Mouse (Mus musculus): ENCODE results near the gene Serpina3f. TPM values are rescaled to one million over a fixed set of nuclear protein-coding genes. Genes with fewer than 3 reads are reported as not detected.

The Serpina3f gene
- polyA plus RNA-seq, 1 experiment = not detected

DNA sequence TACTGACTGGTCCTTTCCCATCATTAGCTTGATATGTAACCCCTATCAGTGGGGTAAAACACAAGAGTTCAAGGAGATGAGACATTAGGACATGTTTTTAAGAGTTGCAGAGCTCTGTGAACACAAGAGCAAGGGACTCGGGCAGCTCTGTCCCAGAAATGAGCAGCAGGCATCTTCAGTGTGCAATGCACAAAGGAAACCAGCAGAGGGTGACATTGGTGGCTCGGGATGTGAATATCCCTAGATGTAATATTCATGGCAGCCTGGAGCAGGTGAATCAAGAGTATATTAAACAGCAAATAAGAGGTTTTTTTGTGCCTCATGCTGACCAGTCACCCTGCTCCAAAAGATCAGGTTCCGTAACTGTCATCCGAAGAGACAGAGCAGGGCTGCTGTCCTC is 5.2 kb upstream of the Serpina3f start:
- H3ac ChIP-seq (ENCODE audit: control insufficient read depth, insufficient read length) = no peak overlapping the region
- H3K4me3 ChIP-seq = no peak overlapping the region
- TF ChIP-seq E2F4 (IDR thresholded peaks at IDR 0.05; ENCODE audit: insufficient read depth) (no peak), POLR2AphosphoS2 (IDR thresholded peaks at IDR 0.05; ENCODE audit: insufficient read length, low read depth) (no peak), CEBPB (IDR thresholded peaks at IDR 0.05; ENCODE audit: insufficient read depth, poor library complexity, severe bottlenecking) (no peak), POLR2A (IDR thresholded peaks at IDR 0.05; ENCODE audit: insufficient read length, low read depth) (no peak), USF1 (IDR thresholded peaks at IDR 0.05; ENCODE audit: low read depth) (no peak), MAX (IDR thresholded peaks at IDR 0.05; ENCODE audit: low read depth) (no peak), TCF3 (IDR thresholded peaks at IDR 0.05; ENCODE audit: insufficient read length, low read depth) (no peak), SRF (IDR thresholded peaks at IDR 0.05; ENCODE audit: control insufficient read depth, insufficient read length, low read depth) (no peak), REST (IDR thresholded peaks at IDR 0.05; ENCODE audit: insufficient read depth, insufficient read length) (no peak), MYOG (IDR thresholded peaks at IDR 0.05; ENCODE audit: control insufficient read depth in 1 of 3, insufficient read depth in 1 of 3, insufficient read length in 2 of 3, low read depth in 2 of 3) (no peak), MYOD1 (IDR thresholded peaks at IDR 0.05; ENCODE audit: control insufficient read depth in 1 of 3, insufficient read length in 2 of 3, low read depth in 2 of 3) (no peak), TCF12 (IDR thresholded peaks at IDR 0.05; ENCODE audit: insufficient read depth, poor library complexity, severe bottlenecking) (no peak)
- no peak overlapping the region for H3K4me2 ChIP-seq (ENCODE audit: low read depth)
- no peaks in the 10 kb centered on the region for H3K27me3 ChIP-seq (ENCODE audit: control insufficient read depth, insufficient read depth, insufficient read length)
- no peaks in the 10 kb centered on the region for H3K79me2 ChIP-seq (ENCODE audit: control insufficient read depth, insufficient read depth)
- H3K36me3 ChIP-seq (ENCODE audit: control insufficient read depth, insufficient read depth) = no peaks in the 10 kb centered on the region

DNA sequence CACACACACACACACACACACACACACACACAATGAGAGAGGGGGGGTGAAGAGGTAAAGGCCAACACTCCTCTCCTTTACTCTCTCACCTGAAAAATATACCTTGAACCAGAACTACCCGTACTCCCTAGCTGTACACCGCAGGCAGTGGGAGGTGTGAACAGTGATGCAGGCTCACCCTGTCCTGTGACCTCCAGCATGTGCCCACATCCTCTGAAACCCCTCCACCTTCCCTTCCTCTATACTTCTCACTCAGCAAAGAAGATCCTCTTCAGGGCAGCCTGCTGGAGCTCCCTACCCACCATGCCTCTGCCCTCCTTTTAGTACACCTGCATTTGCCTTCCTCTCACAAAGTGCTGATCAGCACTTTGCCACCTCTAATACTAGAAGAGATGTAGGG is 4.5 kb upstream of the Serpina3f start:
- Histone ChIP-seq H3ac (ENCODE audit: control insufficient read depth, insufficient read length) (no peak overlapping the region), H3K4me3 (no peak overlapping the region), H3K4me2 (ENCODE audit: low read depth) (no peak overlapping the region), H3K79me2 (ENCODE audit: control insufficient read depth, insufficient read depth) (no peaks in the 10 kb centered on the region), H3K27me3 (ENCODE audit: control insufficient read depth, insufficient read depth, insufficient read length) (no peaks in the 10 kb centered on the region), H3K36me3 (ENCODE audit: control insufficient read depth, insufficient read depth) (no peaks in the 10 kb centered on the region)
- TF ChIP-seq REST (IDR thresholded peaks at IDR 0.05; ENCODE audit: insufficient read depth, insufficient read length) (no peak), E2F4 (IDR thresholded peaks at IDR 0.05; ENCODE audit: insufficient read depth) (no peak), MYOG (IDR thresholded peaks at IDR 0.05; ENCODE audit: control insufficient read depth in 1 of 3, insufficient read depth in 1 of 3, insufficient read length in 2 of 3, low read depth in 2 of 3) (no peak), POLR2AphosphoS2 (IDR thresholded peaks at IDR 0.05; ENCODE audit: insufficient read length, low read depth) (no peak), MYOD1 (IDR thresholded peaks at IDR 0.05; ENCODE audit: control insufficient read depth in 1 of 3, insufficient read length in 2 of 3, low read depth in 2 of 3) (no peak), SRF (IDR thresholded peaks at IDR 0.05; ENCODE audit: control insufficient read depth, insufficient read length, low read depth) (no peak), POLR2A (IDR thresholded peaks at IDR 0.05; ENCODE audit: insufficient read length, low read depth) (no peak), TCF3 (IDR thresholded peaks at IDR 0.05; ENCODE audit: insufficient read length, low read depth) (no peak), MAX (IDR thresholded peaks at IDR 0.05; ENCODE audit: low read depth) (no peak)

DNA sequence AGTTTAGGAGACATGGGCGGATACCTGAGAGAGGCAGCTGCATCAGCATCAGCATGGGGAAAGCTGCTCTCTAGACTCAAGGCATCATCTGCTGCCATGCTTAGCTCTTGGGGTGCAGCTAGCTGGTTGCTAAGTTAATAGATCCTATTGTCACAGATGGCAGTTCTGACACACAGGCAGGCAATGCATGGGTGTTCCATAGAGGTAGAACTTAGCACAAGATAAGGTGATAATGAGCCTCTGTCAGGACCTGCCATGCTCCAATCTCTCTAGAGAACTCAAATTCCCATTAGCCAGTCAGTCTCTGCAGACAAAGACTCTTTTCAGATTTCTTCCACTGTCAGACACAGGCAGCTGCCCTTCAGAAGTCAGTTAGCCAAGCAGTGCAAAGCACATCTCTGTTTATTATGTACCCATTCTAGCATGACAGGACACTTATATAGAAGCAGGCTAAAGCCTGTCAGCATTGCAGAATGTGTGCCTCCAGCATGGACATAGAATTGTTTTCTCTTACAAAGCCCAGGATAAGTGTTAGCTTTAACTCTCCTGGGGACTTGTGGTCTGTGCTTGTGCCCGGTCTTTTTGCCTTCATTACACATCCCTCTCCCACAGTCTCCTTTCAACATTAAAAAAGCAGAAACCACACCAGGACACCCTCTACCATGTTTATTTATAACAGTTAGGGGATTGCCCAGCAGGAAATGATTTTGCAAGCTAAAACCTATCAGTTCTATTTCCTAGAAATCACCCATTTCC is 477 bp upstream of the Serpina3f start:
- H3K36me3 ChIP-seq (ENCODE audit: control insufficient read depth, insufficient read depth) = no peaks in the 10 kb centered on the region

GRCm38 (mm10) chr12:104215249-104215648 is 905 bp downstream of the Serpina3f start:
- no peak overlapping the region for H3K4me3 ChIP-seq
- no peaks in the 10 kb centered on the region for H3K36me3 ChIP-seq (ENCODE audit: control insufficient read depth, insufficient read depth)
- H3K27me3 ChIP-seq (ENCODE audit: control insufficient read depth, insufficient read depth, insufficient read length) = no peaks in the 10 kb centered on the region
- H3K4me2 ChIP-seq (ENCODE audit: low read depth) = no peak overlapping the region
- H3K79me2 ChIP-seq (ENCODE audit: control insufficient read depth, insufficient read depth) = no peaks in the 10 kb centered on the region
- TF ChIP-seq E2F4 (IDR thresholded peaks at IDR 0.05; ENCODE audit: insufficient read depth) = no peak
- TF ChIP-seq POLR2A (IDR thresholded peaks at IDR 0.05; ENCODE audit: insufficient read length, low read depth) = no peak
- no peak for TF ChIP-seq MYOD1 (IDR thresholded peaks at IDR 0.05; ENCODE audit: control insufficient read depth in 1 of 3, insufficient read length in 2 of 3, low read depth in 2 of 3)
- TF ChIP-seq CEBPB (IDR thresholded peaks at IDR 0.05; ENCODE audit: insufficient read depth, poor library complexity, severe bottlenecking) = no peak
- no peak for TF ChIP-seq MYOG (IDR thresholded peaks at IDR 0.05; ENCODE audit: control insufficient read depth in 1 of 3, insufficient read depth in 1 of 3, insufficient read length in 2 of 3, low read depth in 2 of 3)
- TF ChIP-seq TCF12 (IDR thresholded peaks at IDR 0.05; ENCODE audit: insufficient read depth, poor library complexity, severe bottlenecking) = no peak
- TF ChIP-seq USF1 (IDR thresholded peaks at IDR 0.05; ENCODE audit: low read depth) = no peak
- TF ChIP-seq MAX (IDR thresholded peaks at IDR 0.05; ENCODE audit: low read depth) = no peak
- H3ac ChIP-seq (ENCODE audit: control insufficient read depth, insufficient read length) = no peak overlapping the region

More for the DNA sequence above, 477 bp upstream of the Serpina3f start:
- no peaks in the 10 kb centered on the region for H3K27me3 ChIP-seq (ENCODE audit: control insufficient read depth, insufficient read depth, insufficient read length)
- no peak for TF ChIP-seq POLR2A (IDR thresholded peaks at IDR 0.05; ENCODE audit: insufficient read length, low read depth)
- TF ChIP-seq MYOG (IDR thresholded peaks at IDR 0.05; ENCODE audit: control insufficient read depth in 1 of 3, insufficient read depth in 1 of 3, insufficient read length in 2 of 3, low read depth in 2 of 3) = no peak
- no peak for TF ChIP-seq MAX (IDR thresholded peaks at IDR 0.05; ENCODE audit: low read depth)
- no peak for TF ChIP-seq TCF12 (IDR thresholded peaks at IDR 0.05; ENCODE audit: insufficient read depth, poor library complexity, severe bottlenecking)
- no peak for TF ChIP-seq E2F4 (IDR thresholded peaks at IDR 0.05; ENCODE audit: insufficient read depth)
- no peak for TF ChIP-seq POLR2AphosphoS2 (IDR thresholded peaks at IDR 0.05; ENCODE audit: insufficient read length, low read depth)
- TF ChIP-seq CEBPB (IDR thresholded peaks at IDR 0.05; ENCODE audit: insufficient read depth, poor library complexity, severe bottlenecking) = no peak
- TF ChIP-seq TCF3 (IDR thresholded peaks at IDR 0.05; ENCODE audit: insufficient read length, low read depth) = no peak
- no peak for TF ChIP-seq SRF (IDR thresholded peaks at IDR 0.05; ENCODE audit: control insufficient read depth, insufficient read length, low read depth)
- no peak for TF ChIP-seq USF1 (IDR thresholded peaks at IDR 0.05; ENCODE audit: low read depth)
- TF ChIP-seq REST (IDR thresholded peaks at IDR 0.05; ENCODE audit: insufficient read depth, insufficient read length) = no peak
- TF ChIP-seq MYOD1 (IDR thresholded peaks at IDR 0.05; ENCODE audit: control insufficient read depth in 1 of 3, insufficient read length in 2 of 3, low read depth in 2 of 3) = no peak
- H3K4me3 ChIP-seq = no peak overlapping the region
- H3ac ChIP-seq (ENCODE audit: control insufficient read depth, insufficient read length) = no peak overlapping the region
- no peaks in the 10 kb centered on the region for H3K79me2 ChIP-seq (ENCODE audit: control insufficient read depth, insufficient read depth)
- H3K4me2 ChIP-seq (ENCODE audit: low read depth) = no peak overlapping the region

Measured in myocyte (in vitro differentiated cells).